Mouse (Mus musculus): ENCODE data around the gene Stxbp4. TPM values are rescaled to one million over a fixed set of nuclear protein-coding genes. Genes with fewer than 3 reads are reported as not detected.

Stxbp4 gene
- polyA plus RNA-seq, 1 experiment from 2014 or later: 23.3 TPM

DNA sequence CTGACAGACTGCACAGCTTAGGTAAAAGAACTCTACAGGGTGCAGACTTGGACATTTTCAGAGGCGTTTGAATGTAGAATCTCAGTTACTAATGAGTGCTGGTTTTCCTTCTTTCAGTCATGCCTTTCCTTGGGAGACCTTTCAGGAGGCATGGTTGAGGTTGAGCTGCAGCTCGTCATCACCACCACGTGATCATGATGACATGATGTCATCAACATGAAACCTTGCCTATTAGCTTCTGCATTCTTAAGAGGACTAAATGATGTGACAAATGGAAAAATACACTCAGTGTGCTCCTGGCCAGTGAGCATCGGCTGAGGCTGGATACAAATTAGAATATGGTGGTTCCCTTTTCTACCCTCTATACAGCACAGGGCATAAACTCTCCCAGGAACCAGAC lies 145.4 kb downstream of the Stxbp4 start:
- 90% methylated on average over 4 of the region's 4 CpGs for WGBS
- ATAC-seq (ENCODE audit: low FRiP score, low TSS enrichment): no peak
- no peak overlapping the region for H3K9ac ChIP-seq (replicated peaks; ENCODE audit: low read length)

DNA sequence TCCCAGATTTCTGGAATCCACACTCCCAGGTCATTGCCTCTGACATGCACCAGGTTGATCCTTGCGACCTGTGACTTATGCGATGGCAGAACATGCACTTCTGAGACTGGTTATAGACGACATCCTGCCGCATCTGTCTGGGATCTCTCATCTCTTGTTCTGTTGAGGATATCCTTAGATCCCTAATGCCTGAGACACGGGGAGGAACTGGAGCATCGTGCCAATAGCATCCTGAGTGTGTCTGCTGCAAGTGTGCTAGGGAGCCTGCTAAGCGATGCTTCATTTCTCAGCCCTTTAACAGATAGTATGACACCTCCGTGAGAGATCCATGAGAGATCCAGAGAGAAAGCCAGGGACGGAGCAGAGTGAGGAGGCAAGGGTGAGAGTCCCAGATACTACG lies 148.7 kb downstream of the Stxbp4 start:
- Histone ChIP-seq H3K36me3 (ENCODE audit: insufficient read depth, low read length) (peaks cover 12% of the 10 kb centered on the region; the same call in 1 of the 2 replicates), H3K9me3 (ENCODE audit: low read length) (no peaks in the 10 kb centered on the region), H3K4me1 (ENCODE audit: insufficient read depth, low read length) (no peaks in the 10 kb centered on the region), H3K4me3 (ENCODE audit: low read length) (no peak overlapping the region), H3K27me3 (ENCODE audit: insufficient read depth, low read length) (no peaks in the 10 kb centered on the region), H3K4me2 (replicated peaks; ENCODE audit: low read depth, low read length) (no peak overlapping the region), H3K9ac (replicated peaks; ENCODE audit: low read length) (no peak overlapping the region), H3K27ac (ENCODE audit: low read length) (no peak overlapping the region)
- no peak for ATAC-seq (ENCODE audit: low FRiP score, low TSS enrichment)
- WGBS: 91% methylated on average over 10 of the region's 10 CpGs

More for the DNA sequence above, 145.4 kb downstream of the Stxbp4 start:
- Histone ChIP-seq H3K27ac (ENCODE audit: low read length) (no peak overlapping the region), H3K4me3 (ENCODE audit: low read length) (no peak overlapping the region), H3K9me3 (ENCODE audit: low read length) (no peaks in the 10 kb centered on the region), H3K36me3 (ENCODE audit: insufficient read depth, low read length) (peaks cover 9% of the 10 kb centered on the region; the same call in 1 of the 2 replicates), H3K4me2 (replicated peaks; ENCODE audit: low read depth, low read length) (no peak overlapping the region), H3K27me3 (ENCODE audit: insufficient read depth, low read length) (no peaks in the 10 kb centered on the region), H3K4me1 (ENCODE audit: insufficient read depth, low read length) (no peaks in the 10 kb centered on the region)

DNA sequence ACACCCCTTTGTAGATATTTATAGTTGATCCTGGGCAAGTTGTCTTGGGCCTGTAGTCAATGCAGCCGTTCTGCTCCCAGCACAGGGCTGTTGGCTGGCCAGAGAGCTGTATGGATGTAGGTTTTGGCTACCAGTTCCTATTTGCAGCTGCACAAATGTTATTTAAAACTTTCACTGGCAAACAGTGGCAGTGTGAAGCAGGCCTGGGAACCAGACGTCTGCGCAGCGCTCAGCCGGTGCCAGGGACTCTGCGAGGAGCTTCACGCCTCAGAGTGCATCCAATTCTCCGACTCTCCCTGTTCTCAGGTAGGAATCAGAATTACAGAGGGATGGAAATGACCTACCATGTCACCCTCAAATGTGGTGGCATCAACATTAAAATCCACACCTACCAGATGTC lies 150.2 kb downstream of the Stxbp4 start:
- no peak overlapping the region for H3K4me2 ChIP-seq (replicated peaks; ENCODE audit: low read depth, low read length)
- H3K27me3 ChIP-seq (ENCODE audit: insufficient read depth, low read length): no peaks in the 10 kb centered on the region
- H3K9me3 ChIP-seq (ENCODE audit: low read length): no peaks in the 10 kb centered on the region
- no peak for ATAC-seq (ENCODE audit: low FRiP score, low TSS enrichment)
- H3K27ac ChIP-seq (ENCODE audit: low read length): no peak overlapping the region
- no peak overlapping the region for H3K9ac ChIP-seq (replicated peaks; ENCODE audit: low read length)
- WGBS: 97% methylated on average over 8 of the region's 8 CpGs
- H3K4me1 ChIP-seq (ENCODE audit: insufficient read depth, low read length): no peaks in the 10 kb centered on the region
- peaks cover 6% of the 10 kb centered on the region; the same call in 1 of the 2 replicates for H3K36me3 ChIP-seq (ENCODE audit: insufficient read depth, low read length)
- no peak overlapping the region for H3K4me3 ChIP-seq (ENCODE audit: low read length)

GRCm38 (mm10) chr11:90484750-90485637 lies 152.9 kb downstream of the Stxbp4 start:
- WGBS: 91% methylated on average over 14 of the region's 14 CpGs
- Histone ChIP-seq H3K27ac (ENCODE audit: low read length) (no peak overlapping the region), H3K4me2 (replicated peaks; ENCODE audit: low read depth, low read length) (no peak overlapping the region), H3K36me3 (ENCODE audit: insufficient read depth, low read length) (peaks cover 6% of the 10 kb centered on the region; the same call in 1 of the 2 replicates), H3K27me3 (ENCODE audit: insufficient read depth, low read length) (no peaks in the 10 kb centered on the region), H3K4me1 (ENCODE audit: insufficient read depth, low read length) (no peaks in the 10 kb centered on the region), H3K4me3 (ENCODE audit: low read length) (no peak overlapping the region), H3K9me3 (ENCODE audit: low read length) (no peaks in the 10 kb centered on the region), H3K9ac (replicated peaks; ENCODE audit: low read length) (no peak overlapping the region)
- no peak for ATAC-seq (ENCODE audit: low FRiP score, low TSS enrichment)

DNA sequence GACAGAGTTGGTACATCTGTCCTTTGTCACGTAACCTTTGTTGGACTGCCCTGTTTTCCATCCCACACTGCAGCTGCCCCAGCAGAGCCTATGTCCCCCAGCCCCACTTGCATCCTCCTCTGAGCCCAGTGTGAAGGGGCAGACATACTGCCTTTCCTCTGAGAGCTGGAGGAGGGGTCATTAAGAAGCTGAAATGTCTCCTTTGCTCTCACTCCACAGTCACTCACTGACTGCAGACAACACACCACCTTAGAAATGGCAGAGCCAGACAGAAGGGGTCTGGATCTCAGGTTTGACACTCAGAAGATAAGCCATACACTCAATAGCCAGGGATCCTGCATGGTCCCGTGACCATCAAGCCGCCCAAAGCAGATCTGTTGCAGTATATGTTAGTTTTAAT lies 154.1 kb downstream of the Stxbp4 start:
- H3K4me2 ChIP-seq (replicated peaks; ENCODE audit: low read depth, low read length): no peak overlapping the region
- H3K27me3 ChIP-seq (ENCODE audit: insufficient read depth, low read length): no peaks in the 10 kb centered on the region
- ATAC-seq (ENCODE audit: low FRiP score, low TSS enrichment): no peak
- 95% methylated on average over 3 of the region's 3 CpGs for WGBS
- H3K36me3 ChIP-seq (ENCODE audit: insufficient read depth, low read length): peaks cover 14% of the 10 kb centered on the region; the same call in 1 of the 2 replicates
- no peak overlapping the region for H3K9ac ChIP-seq (replicated peaks; ENCODE audit: low read length)
- H3K27ac ChIP-seq (ENCODE audit: low read length): no peak overlapping the region
- no peaks in the 10 kb centered on the region for H3K9me3 ChIP-seq (ENCODE audit: low read length)
- no peaks in the 10 kb centered on the region for H3K4me1 ChIP-seq (ENCODE audit: insufficient read depth, low read length)
- no peak overlapping the region for H3K4me3 ChIP-seq (ENCODE audit: low read length)

DNA sequence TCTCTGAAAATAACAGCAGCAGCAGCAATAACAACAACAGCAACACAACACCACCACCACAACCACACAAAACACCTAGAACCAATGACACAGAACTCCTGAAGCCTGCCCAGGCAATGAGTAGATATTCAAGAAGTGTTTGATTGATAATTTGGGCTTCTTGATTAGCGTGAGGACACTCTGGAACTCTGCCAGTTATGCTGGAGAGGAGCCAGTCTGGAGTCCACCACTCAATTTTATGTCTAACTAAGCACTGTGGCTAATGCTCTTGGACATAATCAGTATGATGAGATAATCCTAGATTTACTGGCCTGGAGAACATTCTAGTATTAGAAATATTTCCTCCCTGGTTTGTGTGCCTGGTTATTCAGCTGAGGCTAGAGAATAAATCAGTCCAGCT lies 156.1 kb downstream of the Stxbp4 start:
- H3K27ac ChIP-seq (ENCODE audit: low read length): no peak overlapping the region
- H3K4me1 ChIP-seq (ENCODE audit: insufficient read depth, low read length): no peaks in the 10 kb centered on the region
- 57% methylated on average over 1 of the region's 1 CpGs for WGBS
- ATAC-seq (ENCODE audit: low FRiP score, low TSS enrichment): no peak
- H3K9me3 ChIP-seq (ENCODE audit: low read length): no peaks in the 10 kb centered on the region
- H3K4me2 ChIP-seq (replicated peaks; ENCODE audit: low read depth, low read length): no peak overlapping the region
- no peak overlapping the region for H3K9ac ChIP-seq (replicated peaks; ENCODE audit: low read length)
- H3K36me3 ChIP-seq (ENCODE audit: insufficient read depth, low read length): peaks cover 11% of the 10 kb centered on the region; the same call in 1 of the 2 replicates
- H3K27me3 ChIP-seq (ENCODE audit: insufficient read depth, low read length): no peaks in the 10 kb centered on the region
- no peak overlapping the region for H3K4me3 ChIP-seq (ENCODE audit: low read length)

GRCm38 (mm10) chr11:90470271-90470670 lies 167.6 kb downstream of the Stxbp4 start:
- H3K4me2 ChIP-seq (replicated peaks; ENCODE audit: low read depth, low read length): no peak overlapping the region
- no peaks in the 10 kb centered on the region for H3K27me3 ChIP-seq (ENCODE audit: insufficient read depth, low read length)
- H3K36me3 ChIP-seq (ENCODE audit: insufficient read depth, low read length): no peaks in the 10 kb centered on the region
- no peak overlapping the region for H3K4me3 ChIP-seq (ENCODE audit: low read length)
- H3K9me3 ChIP-seq (ENCODE audit: low read length): no peaks in the 10 kb centered on the region
- WGBS: 88% methylated on average over 4 of the region's 4 CpGs
- H3K27ac ChIP-seq (ENCODE audit: low read length): no peak overlapping the region
- ATAC-seq (ENCODE audit: low FRiP score, low TSS enrichment): no peak
- H3K9ac ChIP-seq (replicated peaks; ENCODE audit: low read length): no peak overlapping the region
- no peaks in the 10 kb centered on the region for H3K4me1 ChIP-seq (ENCODE audit: insufficient read depth, low read length)

- Histone ChIP-seq H3K27me3 (ENCODE audit: insufficient read depth, low read length) (no peaks in the 10 kb centered on the region), H3K9ac (replicated peaks; ENCODE audit: low read length) (no peak overlapping the region), H3K27ac (ENCODE audit: low read length) (no peak overlapping the region), H3K36me3 (ENCODE audit: insufficient read depth, low read length) (no peaks in the 10 kb centered on the region), H3K9me3 (ENCODE audit: low read length) (no peaks in the 10 kb centered on the region), H3K4me1 (ENCODE audit: insufficient read depth, low read length) (no peaks in the 10 kb centered on the region), H3K4me3 (ENCODE audit: low read length) (no peak overlapping the region), H3K4me2 (replicated peaks; ENCODE audit: low read depth, low read length) (no peak overlapping the region)
- WGBS: 70% methylated on average over 10 of the region's 10 CpGs
- ATAC-seq (ENCODE audit: low FRiP score, low TSS enrichment): no peak
Observed at GRCm38 (mm10) chr11:90464046-90464595, 173.8 kb downstream of the Stxbp4 start.

GRCm38 (mm10) chr11:90460458-90460857 lies 177.4 kb downstream of the Stxbp4 start:
- Histone ChIP-seq H3K27ac (ENCODE audit: low read length) (no peak overlapping the region), H3K4me3 (ENCODE audit: low read length) (no peak overlapping the region), H3K36me3 (ENCODE audit: insufficient read depth, low read length) (no peaks in the 10 kb centered on the region), H3K4me2 (replicated peaks; ENCODE audit: low read depth, low read length) (no peak overlapping the region), H3K9ac (replicated peaks; ENCODE audit: low read length) (no peak overlapping the region), H3K9me3 (ENCODE audit: low read length) (no peaks in the 10 kb centered on the region), H3K4me1 (ENCODE audit: insufficient read depth, low read length) (no peaks in the 10 kb centered on the region), H3K27me3 (ENCODE audit: insufficient read depth, low read length) (no peaks in the 10 kb centered on the region)
- no peak for ATAC-seq (ENCODE audit: low FRiP score, low TSS enrichment)
- WGBS: 88% methylated on average over 3 of the region's 3 CpGs

DNA sequence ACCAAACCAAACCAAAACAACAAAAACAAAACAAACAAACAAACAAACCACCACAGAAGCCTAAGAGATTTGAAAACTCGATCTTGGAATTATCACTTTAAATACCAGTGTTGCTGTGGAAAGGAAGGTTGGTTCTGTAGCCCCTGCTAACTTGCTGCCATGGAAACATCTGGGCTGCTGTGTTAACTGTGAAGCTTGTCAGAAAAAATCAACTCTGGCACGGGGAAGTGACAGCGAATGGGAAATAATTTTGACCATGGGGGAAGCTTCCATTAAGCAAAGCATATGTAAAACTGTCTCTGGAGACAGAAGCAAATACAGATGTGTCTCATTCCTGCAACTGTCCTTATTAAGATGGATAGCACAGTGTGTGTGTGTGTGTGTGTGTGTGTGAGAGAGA lies 185.8 kb downstream of the Stxbp4 start:
- ATAC-seq (ENCODE audit: low FRiP score, low TSS enrichment): no peak
- H3K4me3 ChIP-seq (ENCODE audit: low read length): no peak overlapping the region
- H3K27ac ChIP-seq (ENCODE audit: low read length): no peak overlapping the region
- 64% methylated on average over 3 of the region's 3 CpGs for WGBS
- H3K27me3 ChIP-seq (ENCODE audit: insufficient read depth, low read length): no peaks in the 10 kb centered on the region
- no peaks in the 10 kb centered on the region for H3K36me3 ChIP-seq (ENCODE audit: insufficient read depth, low read length)
- no peaks in the 10 kb centered on the region for H3K9me3 ChIP-seq (ENCODE audit: low read length)
- H3K9ac ChIP-seq (replicated peaks; ENCODE audit: low read length): no peak overlapping the region
- no peak overlapping the region for H3K4me2 ChIP-seq (replicated peaks; ENCODE audit: low read depth, low read length)
- H3K4me1 ChIP-seq (ENCODE audit: insufficient read depth, low read length): no peaks in the 10 kb centered on the region
